ENCODE assay signal across 9 mouse cellular contexts in genomic region chr12:88910761-88911160, GRCm38 (mm10).
A peak's percentile ranks its signal among the peaks of the same experiment; 100 is the strongest.
DNase-seq lines count a peak whose midpoint lies in the region; ATAC-seq and TF ChIP-seq lines count a peak whose summit lies in the region.
"Had no signal": no experiment of that assay in that cellular context is flagged by ENCODE, and none has a peak within 500 bp of the region (broad histone marks: within the 10 kb centered on the region; RNA-seq: fewer than 3 reads in every experiment).

No protein-coding gene starts in this region.

- no peak overlapping the region for H3K9ac ChIP-seq in embryonic facial prominence, embryonic 14.5 days (ENCODE audit: low read depth, low read length)
- no peak overlapping the region for H3K9ac ChIP-seq in hindbrain, postnatal 0 days (replicated peaks; ENCODE audit: low read length)
- H3K9ac ChIP-seq: liver, postnatal 0 days had no signal

- H3K27ac ChIP-seq in embryonic facial prominence, embryonic 14.5 days (replicated peaks; ENCODE audit: low read depth, low read length): no peak overlapping the region
- H3K27ac ChIP-seq in hindbrain, postnatal 0 days: peak overlapping the region; percentile 56; the same call in 1 of the 2 replicates

- ATAC-seq in embryonic facial prominence, embryonic 14.5 days (ENCODE audit: low read depth): peak; percentile 55; the same call in 1 of the 2 replicates
- ATAC-seq in hindbrain, postnatal 0 days: peak; percentile 96
- ATAC-seq in erythroblast, adult 5-6 weeks (replicated peaks; ENCODE audit: low FRiP score, poor library complexity, severe bottlenecking): no peak
- ATAC-seq: liver, postnatal 0 days had no signal

- intact Hi-C loops in left cerebral cortex, postnatal 25 days (cut with DNase I): no loop called here
- intact Hi-C loops in left cerebral cortex, postnatal 36 days (cut with DNase I): no loop called here

- no peak overlapping the region for H3K4me3 ChIP-seq in embryonic facial prominence, embryonic 14.5 days (ENCODE audit: low read depth, low read length)
- H3K4me3 ChIP-seq in hindbrain, postnatal 0 days (ENCODE audit: low read length): no peak overlapping the region

- no peak for TF ChIP-seq CTCF in hindbrain, postnatal 0 days (IDR thresholded peaks at IDR 0.05; ENCODE audit: low read depth)

- WGBS in embryonic facial prominence, embryonic 14.5 days: 22% methylated on average over 2 of the region's 2 CpGs
- 18% methylated on average over 2 of the region's 2 CpGs for WGBS in hindbrain, postnatal 0 days

- DNase-seq in left cerebral cortex, postnatal 25 days (ENCODE audit: low spot score in 2 of 2): peak; percentile 13 to 45
- no peak for DNase-seq in left cerebral cortex, postnatal 36 days (ENCODE audit: low spot score in 2 of 2)
- peak; percentile 27 for DNase-seq in embryonic facial prominence, embryonic 14.5 days (ENCODE audit: low spot score)
- DNase-seq in hindbrain, postnatal 0 days (ENCODE audit: low spot score): peak; percentile 79
- peak; percentile 72 for DNase-seq in retina, postnatal 1 day
- no peak for DNase-seq in lung, postnatal 36 days
- DNase-seq in adrenal gland, postnatal 10 days: no peak
- DNase-seq: liver, postnatal 0 days had no signal

- H3K4me2 ChIP-seq in embryonic facial prominence, embryonic 14.5 days (ENCODE audit: low read depth, low read length): no peak overlapping the region
- no peak overlapping the region for H3K4me2 ChIP-seq in hindbrain, postnatal 0 days (ENCODE audit: low read depth, low read length)

- no peaks in the 10 kb centered on the region for H3K4me1 ChIP-seq in embryonic facial prominence, embryonic 14.5 days (ENCODE audit: control insufficient read depth, insufficient read depth, low read length)
- H3K4me1 ChIP-seq in hindbrain, postnatal 0 days (ENCODE audit: insufficient read depth, low read length): peaks cover 6% of the 10 kb centered on the region; the same call in 1 of the 2 replicates

- H3K36me3 ChIP-seq in embryonic facial prominence, embryonic 14.5 days (ENCODE audit: control insufficient read depth, insufficient read depth, low read length): no peaks in the 10 kb centered on the region
- no peaks in the 10 kb centered on the region for H3K36me3 ChIP-seq in hindbrain, postnatal 0 days (ENCODE audit: insufficient read depth, low read length)

- H3K9me3 ChIP-seq in embryonic facial prominence, embryonic 14.5 days (ENCODE audit: control insufficient read depth, low read length): no peaks in the 10 kb centered on the region
- H3K9me3 ChIP-seq in hindbrain, postnatal 0 days (ENCODE audit: low read length): no peaks in the 10 kb centered on the region

- H3K27me3 ChIP-seq in embryonic facial prominence, embryonic 14.5 days (replicated peaks; ENCODE audit: control insufficient read depth, insufficient read depth, low read length): no peaks in the 10 kb centered on the region
- H3K27me3 ChIP-seq in hindbrain, postnatal 0 days (ENCODE audit: insufficient read depth, low read length): no peaks in the 10 kb centered on the region

Comparison
In these comparisons a context has a peak if more than half of its experiments do, and no peak if none do; other contexts are left out.
1. DNase-seq: peak in left cerebral cortex, postnatal 25 days (2 of 2), embryonic facial prominence, embryonic 14.5 days (single experiment), hindbrain, postnatal 0 days (single experiment) and retina, postnatal 1 day (single experiment); none in left cerebral cortex, postnatal 36 days (0 of 2), lung, postnatal 36 days (single experiment) and adrenal gland, postnatal 10 days (single experiment).